Mouse (Mus musculus) left cerebral cortex, postnatal 36 days (tissue): ENCODE results near the gene Rabep2. TPM values are rescaled to one million over a fixed set of nuclear protein-coding genes. Genes with fewer than 3 reads are reported as not detected.

Experiments
- DNase-seq, 2 experiments: peaks; one replicate each; pipeline ENCODE4 v3.0.0; 2021 to 2022; ENCODE audit warnings: low spot score in 2 of 2, mixed read lengths in 1 of 2
- intact Hi-C: fragments of 180-260 bp; cut with DNase I; formaldehyde crosslinking; loops from one replicate; pipeline ENCODE4 v1.15.1; 2025
- total RNA-seq, 2 experiments: library from RNA; stranded (reverse); gene quantifications; 2 replicates each; pipeline ENCODE4 v1.2.3; 2021

The Rabep2 gene
- total RNA-seq, 2 experiments from 2014 or later = 11.0 to 11.6 TPM

DNA sequence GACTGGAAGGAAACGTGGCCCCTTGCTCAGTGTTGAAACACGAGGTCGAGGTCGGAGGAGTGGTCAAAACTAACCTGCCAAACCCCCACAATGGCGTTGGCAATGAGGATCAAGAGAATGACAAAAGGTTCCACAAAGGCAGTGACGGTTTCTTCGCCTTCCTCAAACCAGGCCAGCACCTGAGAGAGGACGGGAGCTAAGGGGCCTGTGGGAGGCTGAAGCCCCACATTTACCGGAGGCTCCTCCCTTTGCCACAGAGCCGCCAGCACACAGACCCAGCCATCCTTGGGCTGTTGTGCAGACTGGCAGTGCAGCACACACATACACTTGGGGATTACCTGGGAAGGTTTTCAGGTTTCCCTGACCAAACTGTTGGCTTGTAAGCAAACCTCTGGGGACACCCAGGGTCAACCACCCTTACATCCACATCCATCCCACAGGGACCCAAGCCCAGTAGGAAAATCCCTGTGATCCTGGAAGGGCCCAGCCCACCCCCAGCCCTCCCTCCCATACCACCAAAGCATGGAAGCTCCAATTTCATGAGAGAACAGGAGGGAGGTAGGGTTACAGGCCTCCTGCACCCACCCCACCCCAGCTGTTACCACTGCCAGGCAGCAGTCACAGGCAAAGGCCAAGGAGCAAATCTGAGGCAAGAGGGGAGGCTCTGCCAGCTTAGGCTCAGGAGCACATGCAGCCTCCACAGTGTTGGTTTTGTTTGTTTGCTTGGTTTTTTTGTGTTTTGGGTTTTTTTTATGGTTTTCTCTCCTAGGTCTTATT lies 32.3 kb downstream of the Rabep2 start:
- intact Hi-C loops = no loop called here
- no peak for DNase-seq

- intact Hi-C loops = no loop called here
Observed at GRCm38 (mm10) chr7:126461626-126462025, 33.1 kb downstream of the Rabep2 start.

GRCm38 (mm10) chr7:126463004-126463403 lies 34.4 kb downstream of the Rabep2 start, which contains the start of gene Atp2a1:
TSS of gene Atp2a1 (minus strand) at chr7:126463108.
- intact Hi-C loops = no loop called here

More at GRCm38 (mm10) chr7:126461626-126462025, 33.1 kb downstream of the Rabep2 start:
- no peak for DNase-seq

DNA sequence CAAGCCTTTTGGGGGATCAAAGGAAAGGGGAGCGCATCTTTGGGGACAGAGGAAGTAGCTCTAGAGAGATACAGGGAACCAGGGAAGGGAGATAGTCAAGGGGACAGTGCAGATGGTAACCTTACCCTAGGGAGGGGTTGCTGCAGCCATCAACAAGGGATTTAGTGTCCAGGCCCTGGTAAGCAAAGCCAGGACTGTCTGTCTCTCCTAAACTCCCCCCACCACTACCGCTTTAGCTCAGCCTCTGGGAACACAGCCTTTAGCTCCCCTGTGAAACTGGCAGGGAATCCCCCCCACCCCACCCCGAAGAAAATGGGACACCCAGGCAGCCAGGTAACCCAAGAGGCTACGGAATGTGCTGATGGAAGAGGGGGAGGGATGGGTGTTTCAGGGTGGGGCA lies 35.0 kb downstream of the Rabep2 start:
- no peak for DNase-seq
- intact Hi-C loops = no loop called here

More at GRCm38 (mm10) chr7:126463004-126463403, 34.4 kb downstream of the Rabep2 start, which contains the start of gene Atp2a1:
- no peak for DNase-seq

DNA sequence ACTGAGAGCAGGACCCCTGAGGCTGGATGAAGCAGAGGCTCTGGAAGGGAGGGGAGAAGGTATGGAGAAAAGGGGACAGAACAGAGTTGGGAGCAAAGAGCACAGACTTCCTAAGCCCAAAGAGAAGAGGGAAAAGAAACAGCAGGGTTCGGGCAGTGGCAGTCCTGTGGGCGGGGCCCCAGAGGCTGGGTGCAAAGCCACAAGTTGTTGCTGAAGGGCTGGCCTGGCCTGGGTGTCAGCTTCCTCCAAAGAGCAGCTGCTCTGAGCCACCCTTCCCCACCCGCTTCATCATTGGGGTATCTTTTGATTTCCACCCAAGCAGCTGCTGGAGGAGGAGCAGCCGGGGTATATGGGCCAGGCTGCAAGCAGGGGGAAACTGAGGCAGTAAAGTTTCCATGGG lies 35.6 kb downstream of the Rabep2 start:
- intact Hi-C loops = no loop called here

GRCm38 (mm10) chr7:126464836-126465235 lies 36.3 kb downstream of the Rabep2 start:
- intact Hi-C loops = no loop called here
- DNase-seq = no peak

More for the DNA sequence above, 35.6 kb downstream of the Rabep2 start:
- DNase-seq = no peak

GRCm38 (mm10) chr7:126465246-126466030 lies 36.9 kb downstream of the Rabep2 start:
- intact Hi-C loops = no loop called here
- no peak for DNase-seq

- intact Hi-C loops = no loop called here
Observed at GRCm38 (mm10) chr7:126466116-126466515, 37.6 kb downstream of the Rabep2 start.

DNA sequence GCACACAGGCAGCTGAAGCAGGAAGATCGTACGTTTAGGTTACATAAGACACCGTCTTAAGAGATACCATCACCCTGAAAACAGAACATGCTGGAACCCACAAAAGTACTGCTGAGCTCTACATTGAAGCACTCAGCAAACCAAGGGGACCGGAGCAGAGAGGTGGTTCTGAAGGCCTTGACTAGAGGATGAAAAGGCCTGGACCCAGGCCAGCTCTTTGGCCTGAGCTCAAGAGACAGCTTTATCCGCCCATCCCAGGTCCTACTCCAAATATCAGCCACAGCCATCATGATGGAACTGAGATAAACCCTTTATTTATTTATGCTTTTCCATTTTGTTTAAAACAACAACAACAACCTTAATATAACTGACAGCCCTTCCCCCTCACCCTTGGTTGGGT lies 38.1 kb downstream of the Rabep2 start:
- intact Hi-C loops = no loop called here
- no peak for DNase-seq

More at GRCm38 (mm10) chr7:126466116-126466515, 37.6 kb downstream of the Rabep2 start:
- no peak for DNase-seq

GRCm38 (mm10) chr7:126467271-126467670 lies 38.7 kb downstream of the Rabep2 start:
- intact Hi-C loops = no loop called here
- DNase-seq = no peak

- DNase-seq = no peak
- intact Hi-C loops = no loop called here
Observed at GRCm38 (mm10) chr7:126467834-126468627, 39.5 kb downstream of the Rabep2 start.

DNA sequence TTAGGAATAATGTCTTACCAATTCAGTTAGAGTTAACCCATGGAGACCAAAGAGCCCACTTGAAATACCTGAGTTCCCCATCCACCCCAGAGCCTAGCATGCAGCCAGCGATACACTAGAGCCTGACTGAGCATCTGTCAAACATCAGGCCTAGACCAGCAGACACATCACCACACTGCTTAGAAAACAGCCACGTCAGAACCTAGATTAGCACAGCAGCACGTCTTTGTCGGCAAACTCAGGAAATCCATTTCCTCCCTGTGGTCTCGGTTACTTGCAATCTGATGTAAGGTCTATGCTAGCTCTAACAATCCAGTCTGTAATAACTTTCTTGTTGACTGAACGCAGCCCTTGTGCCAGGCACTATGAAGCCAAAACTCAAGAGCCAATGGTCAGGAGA lies 41.5 kb downstream of the Rabep2 start:
- intact Hi-C loops = no loop called here
- DNase-seq = no peak

DNA sequence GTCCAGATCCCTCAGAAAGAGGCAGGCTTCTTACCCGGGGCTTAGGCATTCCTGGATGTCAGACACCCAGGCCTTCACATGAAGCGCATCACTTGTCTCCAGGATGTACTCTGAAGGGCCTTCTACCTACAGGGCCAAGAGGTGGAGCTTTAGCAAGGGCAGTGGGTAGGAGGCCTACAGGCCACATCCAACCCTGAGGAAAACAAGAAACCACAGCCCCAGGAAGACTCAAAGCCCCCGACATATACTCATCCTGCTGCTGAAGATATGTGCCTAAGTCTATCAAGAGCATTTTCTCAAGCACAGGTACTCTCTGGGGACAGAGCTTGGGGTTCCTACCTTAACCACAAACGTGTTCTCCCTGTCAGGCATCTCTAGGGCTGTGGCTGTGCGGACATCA lies 42.8 kb downstream of the Rabep2 start:
- DNase-seq = no peak
- intact Hi-C loops = no loop called here

DNA sequence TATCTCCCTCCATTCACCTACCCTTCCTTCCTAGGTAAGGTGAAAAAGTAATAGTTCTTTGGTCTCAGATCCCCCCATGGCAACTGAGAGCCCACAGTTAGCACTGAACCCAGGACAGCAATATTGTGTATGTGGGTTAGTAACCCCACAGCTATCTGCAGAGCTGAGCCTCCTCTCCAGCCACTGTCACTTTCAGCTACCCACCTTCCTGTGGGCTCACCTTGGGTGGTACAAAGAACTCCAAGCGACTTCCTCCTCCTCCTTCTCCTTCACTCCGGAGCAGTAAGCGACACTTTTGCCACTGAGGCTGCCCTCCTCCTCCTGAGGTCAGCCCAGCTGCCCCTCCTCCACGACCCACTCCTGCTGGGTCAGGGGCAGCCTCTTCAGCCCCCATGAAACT lies 43.3 kb downstream of the Rabep2 start:
- intact Hi-C loops = no loop called here
- no peak for DNase-seq

DNA sequence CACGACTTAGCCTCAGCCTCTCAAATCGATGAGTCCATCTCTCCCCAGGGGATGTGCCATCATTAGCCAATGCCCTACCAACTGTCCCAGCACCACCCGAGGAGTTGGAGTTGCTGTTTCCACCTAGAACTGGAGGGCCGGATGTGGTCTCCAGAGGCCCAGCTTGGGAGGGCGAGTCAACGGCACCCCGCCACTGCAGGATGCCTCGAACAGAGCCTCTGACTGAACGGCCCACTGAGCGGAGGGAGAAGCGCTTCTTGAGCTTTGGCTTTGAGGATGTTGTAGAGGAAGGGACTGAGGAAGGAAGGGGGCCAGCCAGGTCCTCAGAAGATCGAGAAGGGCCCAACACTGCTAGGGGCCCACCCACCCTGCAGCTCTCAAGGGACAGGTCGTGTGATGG lies 43.7 kb downstream of the Rabep2 start:
- DNase-seq = no peak
- intact Hi-C loops = no loop called here

GRCm38 (mm10) chr7:126472713-126473112 lies 44.2 kb downstream of the Rabep2 start:
- intact Hi-C loops = no loop called here
- DNase-seq = no peak

GRCm38 (mm10) chr7:126473470-126474086 lies 45.0 kb downstream of the Rabep2 start:
- intact Hi-C loops = no loop called here
- DNase-seq = no peak

DNA sequence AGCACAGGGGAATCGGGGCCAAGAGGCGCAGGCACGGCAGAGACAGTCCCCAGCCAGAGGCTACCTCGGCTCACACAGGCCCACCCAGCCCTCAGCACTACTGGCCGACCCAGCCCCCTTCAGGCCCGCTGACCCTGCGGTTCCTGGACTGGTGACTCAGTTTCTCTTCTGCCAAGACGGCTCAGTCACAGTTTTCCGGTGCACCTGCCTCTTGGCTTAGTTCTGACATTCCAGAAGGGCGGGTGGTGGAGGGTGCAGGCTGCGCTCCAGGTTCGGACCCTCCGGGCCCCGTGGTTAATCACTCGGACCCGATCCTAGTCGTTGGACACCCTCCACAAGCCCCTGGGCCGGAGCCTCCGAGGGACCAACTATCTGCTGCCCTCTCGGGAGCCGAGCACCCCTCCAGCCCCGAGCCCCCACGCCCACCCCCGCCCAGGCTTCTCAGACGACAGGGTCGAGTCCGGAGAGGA lies 46.0 kb downstream of the Rabep2 start:
- intact Hi-C loops = no loop called here
- peak; percentile 24 to 39 for DNase-seq

DNA sequence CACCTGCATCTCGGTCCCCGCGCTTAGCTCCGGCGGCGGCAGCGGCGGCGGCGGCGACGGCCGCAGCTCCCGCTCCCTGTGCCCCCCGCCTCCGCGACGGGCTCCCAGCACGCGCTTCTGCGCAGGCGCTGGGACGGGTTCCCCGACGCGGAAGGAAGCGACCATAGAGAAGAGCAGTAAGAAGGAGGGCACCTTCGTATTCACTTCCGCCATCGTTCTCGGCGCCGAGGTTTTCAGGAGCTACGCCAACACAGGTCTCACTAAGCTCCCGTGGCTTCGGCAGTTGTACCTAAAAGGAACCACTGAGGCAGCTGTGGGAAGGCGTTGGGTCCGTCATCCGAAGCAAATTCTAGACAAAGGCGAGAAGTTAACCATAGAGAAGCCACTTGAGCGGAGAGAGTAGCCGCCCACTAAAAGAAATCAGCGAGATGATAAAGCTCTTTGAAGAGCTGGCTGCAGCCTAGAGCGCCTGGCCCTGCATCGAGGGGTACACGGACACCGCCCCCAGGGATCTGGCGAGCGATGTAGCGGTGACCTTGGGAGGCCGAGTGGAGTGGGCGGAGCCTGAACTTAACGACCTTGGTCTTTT lies 46.5 kb downstream of the Rabep2 start, which contains the start of gene Sh2b1:
TSS of gene Sh2b1 (minus strand) at position 432 of the 589 bp plus-strand sequence.
- intact Hi-C loops = loop anchor here (5.0 kb wide), 1 partner anchor 78 kb away; the partner anchor contains the start of gene Nfatc2ip
- DNase-seq = peak; percentile 89 to 91
